Mouse (Mus musculus) brown adipose tissue, adult 24 weeks (tissue): Measurements from ENCODE around the gene Gm20388. TPM values are rescaled to one million over a fixed set of nuclear protein-coding genes. Genes with fewer than 3 reads are reported as not detected.
A peak's percentile ranks its signal among the peaks of the same experiment; 100 is the strongest.

ENCODE experiments used
- H3K27ac ChIP-seq: fragments of 200-500 bp; replicated peaks from 2 replicates; pipeline ENCODE4 v1.5.1; 2012; ENCODE audit warnings: low read depth, mild to moderate bottlenecking, low read length
- H3K4me1 ChIP-seq: fragments of 200-500 bp; 2 replicates; pipeline ENCODE4 v1.6.1; 2012; ENCODE audit warnings: low read length, mixed read lengths; ENCODE audit not compliant: control insufficient read depth, insufficient read depth, insufficient read length
- H3K4me3 ChIP-seq: fragments of 200-500 bp; 2 replicates; pipeline ENCODE4 v1.5.1; 2012; ENCODE audit warnings: low read depth, mild to moderate bottlenecking, low read length, moderate library complexity; ENCODE audit not compliant: insufficient read depth
- polyA plus RNA-seq: library from polyadenylated mRNA; stranded (reverse); fragments of >200 nt; gene quantifications from 2 replicates; pipeline ENCODE4 v1.2.4, GENCODE M21; 2012; ENCODE audit not compliant: missing spikeins, insufficient read depth, insufficient read length

Gm20388 gene
- polyA plus RNA-seq, 1 experiment: 44.7 TPM

- Histone ChIP-seq H3K4me1 (peaks cover 21% of the 10 kb centered on the region), H3K27ac (no peak overlapping the region), H3K4me3 (no peak overlapping the region)
Measured at GRCm38 (mm10) chr8:120413626-120413988, 503.0 kb downstream of the Gm20388 start.

GRCm38 (mm10) chr8:120414216-120414615 is 503.6 kb downstream of the Gm20388 start:
- H3K27ac ChIP-seq: no peak overlapping the region

GRCm38 (mm10) chr8:120415474-120415873 is 504.8 kb downstream of the Gm20388 start:
- H3K4me3 ChIP-seq: no peak overlapping the region
- peaks cover 21% of the 10 kb centered on the region for H3K4me1 ChIP-seq
- no peak overlapping the region for H3K27ac ChIP-seq

More at GRCm38 (mm10) chr8:120414216-120414615, 503.6 kb downstream of the Gm20388 start:
- H3K4me1 ChIP-seq: peaks cover 21% of the 10 kb centered on the region
- no peak overlapping the region for H3K4me3 ChIP-seq

- Histone ChIP-seq H3K27ac (peak overlapping the region; percentile 71), H3K4me3 (peak overlapping the region; percentile 19; the same call in 1 of the 2 replicates), H3K4me1 (peaks cover 21% of the 10 kb centered on the region)
Measured at GRCm38 (mm10) chr8:120416173-120416521, 505.5 kb downstream of the Gm20388 start.

GRCm38 (mm10) chr8:120416522-120417394 is 506.1 kb downstream of the Gm20388 start:
- peak overlapping the region; percentile 19 for H3K4me3 ChIP-seq
- peaks cover 21% of the 10 kb centered on the region for H3K4me1 ChIP-seq
- H3K27ac ChIP-seq: peak overlapping the region; percentile 71

GRCm38 (mm10) chr8:120418188-120418587 is 507.5 kb downstream of the Gm20388 start:
- Histone ChIP-seq H3K27ac (no peak overlapping the region; the same call in 1 of the 2 replicates), H3K4me1 (peaks cover 32% of the 10 kb centered on the region), H3K4me3 (no peak overlapping the region)

GRCm38 (mm10) chr8:120419675-120420074 is 509.0 kb downstream of the Gm20388 start:
- no peak overlapping the region for H3K4me3 ChIP-seq
- H3K27ac ChIP-seq: no peak overlapping the region
- peaks cover 36% of the 10 kb centered on the region for H3K4me1 ChIP-seq

GRCm38 (mm10) chr8:120420226-120420625 is 509.6 kb downstream of the Gm20388 start:
- peaks cover 37% of the 10 kb centered on the region for H3K4me1 ChIP-seq

GRCm38 (mm10) chr8:120421638-120422037 is 511.0 kb downstream of the Gm20388 start:
- H3K4me1 ChIP-seq: peaks cover 37% of the 10 kb centered on the region
- H3K27ac ChIP-seq: no peak overlapping the region

More at GRCm38 (mm10) chr8:120420226-120420625, 509.6 kb downstream of the Gm20388 start:
- Histone ChIP-seq H3K4me3 (no peak overlapping the region), H3K27ac (no peak overlapping the region)

GRCm38 (mm10) chr8:120422236-120422635 is 511.6 kb downstream of the Gm20388 start:
- Histone ChIP-seq H3K27ac (no peak overlapping the region), H3K4me3 (no peak overlapping the region), H3K4me1 (peaks cover 41% of the 10 kb centered on the region)

More at GRCm38 (mm10) chr8:120421638-120422037, 511.0 kb downstream of the Gm20388 start:
- no peak overlapping the region for H3K4me3 ChIP-seq

- Histone ChIP-seq H3K4me3 (no peak overlapping the region), H3K27ac (no peak overlapping the region), H3K4me1 (peaks cover 35% of the 10 kb centered on the region)
Measured at GRCm38 (mm10) chr8:120423576-120423975, 512.9 kb downstream of the Gm20388 start.

- Histone ChIP-seq H3K4me1 (peaks cover 35% of the 10 kb centered on the region), H3K4me3 (no peak overlapping the region), H3K27ac (no peak overlapping the region)
Measured at GRCm38 (mm10) chr8:120424829-120425198, 514.2 kb downstream of the Gm20388 start.

GRCm38 (mm10) chr8:120425199-120425941 is 514.7 kb downstream of the Gm20388 start:
- Histone ChIP-seq H3K27ac (no peak overlapping the region), H3K4me1 (peaks cover 35% of the 10 kb centered on the region), H3K4me3 (no peak overlapping the region)

GRCm38 (mm10) chr8:120426105-120426504 is 515.5 kb downstream of the Gm20388 start:
- H3K4me3 ChIP-seq: no peak overlapping the region
- H3K27ac ChIP-seq: no peak overlapping the region
- H3K4me1 ChIP-seq: peaks cover 35% of the 10 kb centered on the region

GRCm38 (mm10) chr8:120426622-120427385 is 516.2 kb downstream of the Gm20388 start:
- Histone ChIP-seq H3K4me1 (peaks cover 35% of the 10 kb centered on the region), H3K27ac (no peak overlapping the region)

More at GRCm38 (mm10) chr8:120426622-120427385, 516.2 kb downstream of the Gm20388 start:
- no peak overlapping the region for H3K4me3 ChIP-seq
